ENCODE assay signal across 27 mouse cellular contexts in the genomic region with DNA sequence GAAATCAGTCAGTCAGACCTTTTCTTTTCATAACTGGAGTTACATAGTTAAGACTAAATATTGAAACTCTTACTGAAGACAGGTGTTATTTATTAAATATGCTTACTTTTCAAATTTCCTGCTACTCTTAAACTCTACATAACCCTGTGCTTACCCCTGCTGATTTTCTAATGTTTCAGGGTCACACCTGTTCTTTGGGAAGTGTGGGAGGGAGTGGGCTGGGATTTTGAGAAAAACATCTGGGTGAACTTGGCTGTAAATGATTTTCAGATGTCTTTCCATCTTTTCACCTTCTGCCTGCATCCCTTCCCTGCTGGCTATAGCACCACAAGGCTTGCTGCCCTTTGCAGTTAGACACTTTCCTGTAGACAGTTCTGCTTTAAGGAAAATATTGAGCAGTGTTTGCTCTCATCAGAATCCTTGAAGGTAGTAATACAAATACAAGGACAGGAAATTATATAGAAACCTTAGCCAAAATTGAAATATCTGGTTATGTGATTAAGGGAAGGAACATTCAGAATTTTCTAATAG.
DNase-seq lines count a peak whose midpoint lies in the region; ATAC-seq lines count a peak whose summit lies in the region.
"Had no signal": no experiment of that assay in that cellular context is flagged by ENCODE, and none has a peak within 500 bp of the region (broad histone marks: within the 10 kb centered on the region; RNA-seq: fewer than 3 reads in every experiment).

No protein-coding gene starts in this region.

- no peaks in the 10 kb centered on the region for H3K9me3 ChIP-seq in embryonic facial prominence, embryonic 11.5 days (replicated peaks; ENCODE audit: control insufficient read depth, low read length)
- H3K9me3 ChIP-seq in limb, embryonic 10.5 days (replicated peaks): no peaks in the 10 kb centered on the region
- H3K9me3 ChIP-seq: forebrain, embryonic 10.5 days; heart, embryonic 15.5 days; hindbrain, embryonic 12.5 days; neural tube, embryonic 12.5 days had no signal

- ATAC-seq in embryonic facial prominence, embryonic 11.5 days (replicated peaks; ENCODE audit: insufficient number of reproducible peaks, low FRiP score, low TSS enrichment, low read depth): peak; percentile 78
- no peak for ATAC-seq in megakaryocyte-erythroid progenitor cell, adult 5-6 weeks (replicated peaks; ENCODE audit: low FRiP score, low TSS enrichment, poor library complexity, severe bottlenecking)
- ATAC-seq: CD4-positive, CD25-positive, alpha-beta regulatory T cell, adult 4 months; forebrain, embryonic 16.5 days; hindbrain, postnatal 0 days; midbrain, embryonic 16.5 days had no signal

- H3K4me2 ChIP-seq in embryonic facial prominence, embryonic 11.5 days (ENCODE audit: low read depth, low read length): no peak overlapping the region
- H3K4me2 ChIP-seq: heart, embryonic 15.5 days; hindbrain, embryonic 12.5 days; midbrain, embryonic 11.5 days; neural tube, embryonic 12.5 days had no signal

- H3K4me1 ChIP-seq in embryonic facial prominence, embryonic 11.5 days (ENCODE audit: control insufficient read depth, insufficient read depth, low read length): no peaks in the 10 kb centered on the region
- H3K4me1 ChIP-seq in limb, embryonic 10.5 days: peaks cover 7% of the 10 kb centered on the region
- H3K4me1 ChIP-seq: forebrain, embryonic 10.5 days; heart, embryonic 15.5 days; hindbrain, embryonic 12.5 days; neural tube, embryonic 12.5 days had no signal

- no peak overlapping the region for H3K4me3 ChIP-seq in embryonic facial prominence, embryonic 11.5 days (ENCODE audit: low read depth, low read length)
- H3K4me3 ChIP-seq in limb, embryonic 10.5 days: no peak overlapping the region
- H3K4me3 ChIP-seq: forebrain, embryonic 10.5 days; heart, embryonic 15.5 days; hindbrain, embryonic 12.5 days; neural tube, embryonic 12.5 days had no signal

- H3K9ac ChIP-seq in embryonic facial prominence, embryonic 11.5 days (replicated peaks; ENCODE audit: low read length): no peak overlapping the region
- H3K9ac ChIP-seq: heart, embryonic 15.5 days; hindbrain, embryonic 12.5 days; liver, embryonic 14.5 days; neural tube, embryonic 12.5 days had no signal

- no peak overlapping the region for H3K27ac ChIP-seq in embryonic facial prominence, embryonic 11.5 days (replicated peaks; ENCODE audit: low read depth, low read length)
- H3K27ac ChIP-seq in limb, embryonic 10.5 days: no peak overlapping the region
- H3K27ac ChIP-seq: forebrain, embryonic 10.5 days; heart, embryonic 15.5 days; hindbrain, embryonic 12.5 days; hindbrain, postnatal 0 days; liver, embryonic 14.5 days; neural tube, embryonic 12.5 days had no signal

- DNase-seq in embryo, embryonic 11 days: peak; percentile 59
- peak; percentile 79 for DNase-seq in embryonic facial prominence, embryonic 11.5 days (ENCODE audit: low spot score)
- peak; percentile 31 for DNase-seq in limb, embryonic 10.5 days (ENCODE audit: low spot score)
- peak; percentile 58 for DNase-seq in mesoderm, embryonic 11.5 days (ENCODE audit: low read depth, low spot score)
- no peak for DNase-seq in cerebellum, postnatal 25 days
- no peak for DNase-seq in lung, postnatal 36 days
- DNase-seq: adrenal gland, postnatal 14 days; cerebellum, adult 11 months; cerebellum, adult 9-10 months; kidney, adult 11 months; kidney, postnatal 25 days; liver; lung, adult 2 months; lung, postnatal 10 days; right cerebral cortex, postnatal 4 days; thymus, postnatal 4 days had no signal

- no peaks in the 10 kb centered on the region for H3K27me3 ChIP-seq in embryonic facial prominence, embryonic 11.5 days (ENCODE audit: control insufficient read depth, insufficient read depth, low read length)
- no peaks in the 10 kb centered on the region for H3K27me3 ChIP-seq in limb, embryonic 10.5 days (ENCODE audit: low read depth, poor library complexity, severe bottlenecking)
- H3K27me3 ChIP-seq: heart, embryonic 15.5 days; hindbrain, embryonic 12.5 days; neural tube, embryonic 12.5 days had no signal

- no peaks in the 10 kb centered on the region for H3K36me3 ChIP-seq in embryonic facial prominence, embryonic 11.5 days (replicated peaks; ENCODE audit: control insufficient read depth, insufficient read depth, low read depth, low read length)
- H3K36me3 ChIP-seq in limb, embryonic 10.5 days: no peaks in the 10 kb centered on the region
- H3K36me3 ChIP-seq: forebrain, embryonic 10.5 days; heart, embryonic 15.5 days; hindbrain, embryonic 12.5 days; neural tube, embryonic 12.5 days had no signal

Comparison
In these comparisons a context has a peak if more than half of its experiments do, and no peak if none do; other contexts are left out.
1. DNase-seq: peak in embryo, embryonic 11 days (single experiment), embryonic facial prominence, embryonic 11.5 days (single experiment), limb, embryonic 10.5 days (single experiment) and mesoderm, embryonic 11.5 days (single experiment); none in cerebellum, postnatal 25 days (0 of 2) and lung, postnatal 36 days (single experiment).